Mouse (Mus musculus) ES-Bruce4 (cell line): ENCODE measurements at regions not wholly inside any gene's neighbourhood (a gene's known extent, or its start where the extent isn't known, plus 50 kb on each side); places are given as distances from the start of the nearest gene placed in this dataset.

Experiments
- H3K27ac ChIP-seq: 2 replicates; pipeline ENCODE4 v1.5.1; 2012; ENCODE audit warnings: low read length, inconsistent platforms; ENCODE audit not compliant: insufficient read depth
- H3K27me3 ChIP-seq: 2 replicates; pipeline ENCODE4 v1.6.1; 2012; ENCODE audit warnings: mild to moderate bottlenecking, low read length, inconsistent platforms; ENCODE audit not compliant: control insufficient read depth, poor library complexity, insufficient read depth, severe bottlenecking
- H3K36me3 ChIP-seq: 2 replicates; pipeline ENCODE4 v1.6.1; 2012; ENCODE audit warnings: inconsistent platforms, mild to moderate bottlenecking, low read length, moderate library complexity; ENCODE audit not compliant: control insufficient read depth, poor library complexity, insufficient read depth, severe bottlenecking
- H3K4me1 ChIP-seq: one replicate; pipeline ENCODE4 v1.8.1; 2011; ENCODE audit warnings: low read length; ENCODE audit not compliant: control insufficient read depth, insufficient read depth
- H3K4me3 ChIP-seq: 2 replicates; pipeline ENCODE4 v1.5.1; 2011; ENCODE audit warnings: low read depth, mild to moderate bottlenecking, low read length
- H3K9ac ChIP-seq: 2 replicates; pipeline ENCODE4 v1.6.1; 2012; ENCODE audit warnings: low read depth, mild to moderate bottlenecking, inconsistent platforms; ENCODE audit not compliant: poor library complexity, severe bottlenecking
- H3K9me3 ChIP-seq: replicated peaks from 2 replicates; pipeline ENCODE4 v1.6.1; 2012; ENCODE audit warnings: mild to moderate bottlenecking, low read length, inconsistent platforms; ENCODE audit not compliant: control insufficient read depth, poor library complexity, insufficient read depth, severe bottlenecking
- CTCF ChIP-seq: IDR thresholded peaks from one replicate; pipeline ENCODE4 v1.8.1; 2011; ENCODE audit warnings: low read depth, low read length
- EP300 ChIP-seq: IDR thresholded peaks from 2 replicates; pipeline ENCODE4 v1.6.1; 2011; ENCODE audit warnings: low read depth, low read length; ENCODE audit not compliant: insufficient read depth
- POLR2A ChIP-seq: IDR thresholded peaks from one replicate; pipeline ENCODE4 v1.8.1; 2011; ENCODE audit warnings: low read length; ENCODE audit not compliant: insufficient read depth

DNA sequence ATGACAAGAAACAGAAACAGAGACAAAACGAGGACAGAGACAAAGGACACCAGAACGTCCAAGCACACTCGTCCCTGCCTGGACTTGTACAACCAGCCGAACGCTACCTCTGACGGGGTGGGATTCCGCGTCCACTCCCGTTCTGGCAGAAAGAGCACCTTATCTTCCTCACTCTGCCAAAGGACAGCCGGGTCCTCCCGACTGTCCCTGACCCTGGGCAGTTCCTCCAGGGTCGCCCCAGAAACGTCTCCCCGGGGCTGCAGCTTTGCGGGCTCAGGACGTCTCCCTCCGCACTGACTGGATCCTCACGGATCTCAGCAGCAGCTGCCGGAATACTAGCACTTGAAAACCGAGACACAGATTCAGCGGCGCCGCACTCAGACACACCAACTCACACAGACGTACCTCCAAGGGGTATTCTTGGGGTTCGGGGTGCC lies 279.6 kb downstream of the Gm21863 start:
- no peak overlapping the region for H3K27ac ChIP-seq

More for the DNA sequence above, 279.6 kb downstream of the Gm21863 start:
- TF ChIP-seq CTCF (no peak), POLR2A (no peak), EP300 (no peak)
- no peak overlapping the region for H3K9ac ChIP-seq
- H3K36me3 ChIP-seq = no peaks in the 10 kb centered on the region
- no peaks in the 10 kb centered on the region for H3K4me1 ChIP-seq
- peaks cover 45% of the 10 kb centered on the region for H3K9me3 ChIP-seq
- no peaks in the 10 kb centered on the region for H3K27me3 ChIP-seq
- H3K4me3 ChIP-seq = no peak overlapping the region
